Mouse (Mus musculus): ENCODE measurements around the gene Pdgfc.
A peak's percentile ranks its signal among the peaks of the same experiment; 100 is the strongest.

- no peak for TF ChIP-seq CTCF (IDR thresholded peaks at IDR 0.05; ENCODE audit: low read depth)
- peak; percentile 73 for TF ChIP-seq EP300 (optimal IDR thresholded peaks at IDR 0.05)
These were observed 179.4 kb downstream of the Pdgfc start for GRCm38 (mm10) chr3:81215547-81216118.
